Comparison of ENCODE assay signal across 10 mouse cellular contexts in the genomic region with DNA sequence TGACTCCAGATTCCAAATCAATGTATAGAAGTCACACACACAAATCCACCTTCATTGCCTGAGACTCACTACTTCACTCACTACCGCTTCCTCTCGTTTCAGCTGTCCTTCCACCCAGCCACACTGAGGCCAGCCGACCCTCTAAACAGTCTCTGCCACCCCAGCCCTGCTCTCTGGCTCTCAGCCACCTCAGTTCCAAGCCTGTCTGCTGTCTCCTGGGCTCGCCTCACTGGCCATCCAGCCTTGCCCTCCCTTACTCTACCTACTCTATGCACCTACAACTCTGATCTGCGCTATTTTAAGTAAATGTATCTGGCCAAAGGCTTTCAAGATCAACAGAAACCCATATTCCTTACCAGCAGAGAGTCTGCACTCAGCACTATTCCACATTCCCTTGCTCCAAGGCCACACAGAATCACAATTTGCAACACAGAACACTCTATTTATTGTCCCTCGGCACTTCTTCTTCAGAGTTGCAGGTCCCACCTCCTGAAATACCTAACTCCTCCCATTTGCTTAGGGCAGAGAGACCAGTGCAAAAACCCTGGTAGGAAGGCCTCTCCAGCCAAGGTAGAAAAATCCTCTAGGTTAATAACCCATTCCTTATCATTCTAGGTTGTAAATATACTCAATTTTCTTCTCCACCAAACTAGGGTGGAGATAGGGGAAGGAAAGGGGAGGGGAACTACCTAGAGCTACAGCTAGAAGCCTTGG. TPM values are rescaled to one million over a fixed set of nuclear protein-coding genes. Genes with fewer than 3 reads are reported as not detected.
DNase-seq lines count a peak whose midpoint lies in the region; ATAC-seq and TF ChIP-seq lines count a peak whose summit lies in the region.
"Had no signal": no experiment of that assay in that cellular context is flagged by ENCODE, and none has a peak within 500 bp of the region (broad histone marks: within the 10 kb centered on the region; RNA-seq: fewer than 3 reads in every experiment).

No protein-coding gene starts in this region.

- no peak overlapping the region for H3K9ac ChIP-seq in kidney, embryonic 14.5 days (ENCODE audit: low read depth, low read length)
- H3K9ac ChIP-seq: embryonic facial prominence, embryonic 15.5 days had no signal

- peaks cover 21% of the 10 kb centered on the region; the same call in 1 of the 2 replicates for H3K36me3 ChIP-seq in kidney, embryonic 14.5 days (ENCODE audit: control insufficient read depth, insufficient read depth, low read length)

- H3K9me3 ChIP-seq in kidney, embryonic 14.5 days (ENCODE audit: control insufficient read depth, low read length) = no peaks in the 10 kb centered on the region
- H3K9me3 ChIP-seq: embryonic facial prominence, embryonic 15.5 days had no signal

- H3K27me3 ChIP-seq in cerebellum, adult 2 months (ENCODE audit: control insufficient read depth, insufficient read depth, low read length) = no peaks in the 10 kb centered on the region
- H3K27me3 ChIP-seq in kidney, embryonic 14.5 days (ENCODE audit: control insufficient read depth, insufficient read depth, low read length) = no peaks in the 10 kb centered on the region
- H3K27me3 ChIP-seq: embryonic facial prominence, embryonic 15.5 days had no signal

- no peak for DNase-seq in cerebellum, adult 2 months
- DNase-seq in kidney, postnatal 10 days = peak; percentile 36
- peak; percentile 86 for DNase-seq in ZHBTc4 (ENCODE audit: low read depth, low spot score)
- no peak for DNase-seq in frontal cortex, adult 2 months (ENCODE audit: extremely low spot score in 1 of 2, low spot score in 1 of 2)
- no peak for DNase-seq in lung, adult 2 months
- DNase-seq: cerebellum, adult 8-10 months had no signal

- WGBS in cerebellum, adult 2 months = 36% methylated on average over 6 of the region's 6 CpGs
- WGBS in kidney, embryonic 14.5 days = 65% methylated on average over 6 of the region's 6 CpGs
- WGBS in lung, adult 2 months = 42% methylated on average over 6 of the region's 6 CpGs

- no peak overlapping the region for H3K27ac ChIP-seq in cerebellum, adult 2 months (ENCODE audit: insufficient read depth, low read length)
- no peak overlapping the region for H3K27ac ChIP-seq in kidney, embryonic 14.5 days (ENCODE audit: low read depth, low read length)
- H3K27ac ChIP-seq: embryonic facial prominence, embryonic 15.5 days had no signal

- 0 out of 2 replicates have a peak, but pooled peaks have one; percentile 26 for ATAC-seq in cerebellum, adult (ENCODE audit: insufficient number of reproducible peaks, low FRiP score, low TSS enrichment)
- no peak for ATAC-seq in kidney, embryonic 14.5 days (ENCODE audit: low FRiP score, low TSS enrichment)
- 0 out of 2 replicates have a peak, but pooled peaks have one; percentile 43 for ATAC-seq in megakaryocyte, adult 5-6 weeks (ENCODE audit: poor library complexity, severe bottlenecking)

- no peak for TF ChIP-seq CTCF in cerebellum, adult 2 months (IDR thresholded peaks at IDR 0.05; ENCODE audit: borderline replicate concordance, insufficient read depth, low read depth, low read length)
- no peak for TF ChIP-seq CTCF in lung, adult 2 months (IDR thresholded peaks at IDR 0.05; ENCODE audit: insufficient read depth, low read length)

- peaks cover under 1% of the 10 kb centered on the region for H3K4me1 ChIP-seq in cerebellum, adult 2 months (ENCODE audit: control insufficient read depth, insufficient read depth, low read length)
- H3K4me1 ChIP-seq in kidney, embryonic 14.5 days (ENCODE audit: control insufficient read depth, insufficient read depth, low read length) = peaks cover 17% of the 10 kb centered on the region; the same call in 1 of the 2 replicates
- peaks cover 12% of the 10 kb centered on the region for H3K4me1 ChIP-seq in lung, adult 2 months (ENCODE audit: control insufficient read depth, insufficient read depth, low read length)

- no peak overlapping the region for H3K4me3 ChIP-seq in cerebellum, adult 2 months (replicated peaks; ENCODE audit: insufficient read depth, low read depth, low read length)
- no peak overlapping the region for H3K4me3 ChIP-seq in kidney, embryonic 14.5 days (ENCODE audit: low read length)
- no peak overlapping the region for H3K4me3 ChIP-seq in lung, adult 2 months (replicated peaks; ENCODE audit: extremely low read depth, low read depth, low read length)
- H3K4me3 ChIP-seq: embryonic facial prominence, embryonic 15.5 days had no signal

- TF ChIP-seq POLR2A in cerebellum, adult 2 months (IDR thresholded peaks at IDR 0.05; ENCODE audit: borderline replicate concordance, insufficient read depth, low read length) = no peak
- TF ChIP-seq POLR2A in lung, adult 2 months (IDR thresholded peaks at IDR 0.05; ENCODE audit: borderline replicate concordance, extremely low read depth, low read depth, low read length) = no peak

- no peak overlapping the region for H3K4me2 ChIP-seq in kidney, embryonic 14.5 days (replicated peaks; ENCODE audit: low read depth, low read length)
- H3K4me2 ChIP-seq: embryonic facial prominence, embryonic 15.5 days had no signal

RNA-seq across cellular contexts. Expression of gene Ino80d, which starts 6.7 kb away (rescaled TPM):
- 10.2 and 10.6 TPM in 2 replicates for polyA plus RNA-seq in cerebellum, adult 2 months (2012; rRNA removed)
- 11.5 and 16.5 TPM in 2 replicates for polyA plus RNA-seq in kidney, embryonic 14.5 days (2014; fragmentation: Nextera tagmentation; extraction: Ambion mirVana)
- 35.5 and 36.0 TPM in 2 replicates for total RNA-seq in megakaryocyte, adult 5-6 weeks (2015)
- total RNA-seq in megakaryocyte, adult 5-6 weeks (2017) = 13.8 and 19.9 TPM in 2 replicates
- polyA plus RNA-seq in frontal cortex, adult 2 months (2012; rRNA removed) = 9.0 and 9.7 TPM in 2 replicates
- 14.7 and 16.7 TPM in 2 replicates for polyA plus RNA-seq in lung, adult 2 months (2012; rRNA removed)

Comparison
In these comparisons a context has a peak if more than half of its experiments do, and no peak if none do; other contexts are left out.
1. DNase-seq: peak in kidney, postnatal 10 days (single experiment) and ZHBTc4 (single experiment); none in cerebellum, adult 2 months (0 of 2), frontal cortex, adult 2 months (0 of 2) and lung, adult 2 months (single experiment).